Mouse (Mus musculus) hindbrain, embryonic 14.5 days (tissue): ENCODE measurements around the gene Pola2. TPM values are rescaled to one million over a fixed set of nuclear protein-coding genes. Genes with fewer than 3 reads are reported as not detected.

ENCODE experiments used
- ATAC-seq: fragments of 200-750 bp; cut with Nextera tagmentation; 2 replicates; pipeline ENCODE4 v1.8.0; 2017; ENCODE audit warnings: moderate number of reproducible peaks, mild to moderate bottlenecking, moderate TSS enrichment, moderate library complexity; ENCODE audit not compliant: low FRiP score
- DNase-seq: peaks from one replicate; pipeline ENCODE4 v3.0.0-alpha.2; 2015; ENCODE audit warnings: low spot score
- H3K27ac ChIP-seq: fragments of 300-500 bp; sonication (generic); 2 replicates; pipeline ENCODE4 v1.5.1; 2014; ENCODE audit warnings: mild to moderate bottlenecking, moderate library complexity
- H3K27me3 ChIP-seq: fragments of 300-500 bp; sonication (generic); 2 replicates; pipeline ENCODE4 v1.6.1; 2014; ENCODE audit warnings: mild to moderate bottlenecking, low read length, mixed read lengths; ENCODE audit not compliant: control insufficient read depth, insufficient read depth
- H3K36me3 ChIP-seq: fragments of 300-500 bp; sonication (generic); replicated peaks from 2 replicates; pipeline ENCODE4 v1.6.1; 2014; ENCODE audit not compliant: control insufficient read depth, insufficient read depth
- H3K4me1 ChIP-seq: fragments of 300-500 bp; sonication (generic); replicated peaks from 2 replicates; pipeline ENCODE4 v1.6.1; 2014; ENCODE audit warnings: antibody characterized with exemption, low read length, mixed read lengths; ENCODE audit not compliant: control insufficient read depth, insufficient read depth
- H3K4me2 ChIP-seq: fragments of 300-500 bp; sonication (generic); replicated peaks from 2 replicates; pipeline ENCODE4 v1.6.1; 2014; ENCODE audit warnings: mild to moderate bottlenecking, moderate library complexity
- H3K4me3 ChIP-seq: fragments of 300-500 bp; sonication (generic); replicated peaks from 2 replicates; pipeline ENCODE4 v1.5.1; 2014; ENCODE audit warnings: mild to moderate bottlenecking, low read length
- H3K9ac ChIP-seq: fragments of 300-500 bp; sonication (generic); 2 replicates; pipeline ENCODE4 v1.6.1; 2014
- H3K9me3 ChIP-seq: fragments of 300-500 bp; sonication (generic); 2 replicates; pipeline ENCODE4 v1.6.1; 2016; ENCODE audit warnings: low read length; ENCODE audit not compliant: control insufficient read depth
- WGBS: fragments of 180-500 bp; shearing (Covaris S2); extraction: QIAGEN DNeasy Blood & Tissue Kit; methylation state at CpG from one replicate; pipeline ENCODE4 v1.1.7; 2014; 5-methylcytosine and 5-hydroxymethylcytosine counted together
- polyA plus RNA-seq: library from polyadenylated mRNA; unstranded; fragments of >200 nt; fragmentation: Nextera tagmentation; extraction: Ambion mirVana; gene quantifications from 2 replicates; pipeline ENCODE4 v1.2.1, GENCODE M21; 2014

Gene Pola2
- polyA plus RNA-seq, 1 experiment from 2014 or later, result 22.2 TPM

DNA sequence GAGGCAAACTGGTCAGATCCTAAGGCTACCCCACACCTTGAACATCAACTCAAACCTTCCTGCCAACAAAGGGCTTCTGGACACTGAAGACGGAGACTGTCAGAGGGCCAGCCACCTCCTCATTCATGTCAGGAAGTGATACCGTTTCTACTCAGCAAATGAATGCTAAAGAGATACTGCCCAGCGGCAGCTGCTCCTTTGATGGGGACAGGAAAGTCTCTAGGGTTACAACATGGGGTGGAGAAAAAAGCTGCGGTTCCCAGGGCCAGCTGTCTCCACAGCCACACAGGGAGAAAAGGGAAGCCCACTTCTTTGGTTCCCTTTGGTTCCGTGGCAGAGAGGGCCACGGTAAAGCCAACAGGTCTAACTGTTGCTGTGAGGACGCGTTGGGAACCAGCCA is 19.9 kb downstream of the Pola2 start:
- WGBS, result 73% methylated on average over 8 of the region's 8 CpGs
- ATAC-seq (no peak), DNase-seq (no peak)
- Histone ChIP-seq H3K9me3 (no peaks in the 10 kb centered on the region), H3K36me3 (peaks cover 3% of the 10 kb centered on the region; the same call in 1 of the 2 replicates), H3K27me3 (no peaks in the 10 kb centered on the region), H3K4me3 (no peak overlapping the region), H3K4me2 (no peak overlapping the region), H3K4me1 (no peaks in the 10 kb centered on the region), H3K9ac (no peak overlapping the region), H3K27ac (no peak overlapping the region)

DNA sequence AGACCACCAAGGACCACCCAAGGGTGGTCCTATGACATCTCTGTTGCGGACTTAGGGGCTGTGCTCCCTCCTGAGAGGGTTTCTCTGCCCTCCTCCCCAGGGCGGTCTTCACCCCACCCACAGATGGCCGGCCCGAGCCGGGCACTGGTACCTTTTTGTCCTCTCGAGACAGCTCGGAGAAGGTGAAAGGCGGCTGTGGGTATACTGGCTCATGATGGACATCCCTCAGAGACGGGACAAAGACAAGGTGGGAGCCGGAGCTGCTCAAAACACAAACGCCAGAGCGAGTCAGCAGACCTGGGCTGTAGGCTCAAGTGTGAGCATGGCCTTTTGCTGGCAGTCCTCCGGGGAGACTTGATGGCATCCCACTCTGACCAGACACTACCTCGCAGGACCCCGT is 20.6 kb downstream of the Pola2 start:
- WGBS, result 93% methylated on average over 15 of the region's 15 CpGs
- Histone ChIP-seq H3K4me3 (no peak overlapping the region), H3K4me1 (no peaks in the 10 kb centered on the region), H3K9me3 (no peaks in the 10 kb centered on the region), H3K4me2 (no peak overlapping the region), H3K27me3 (no peaks in the 10 kb centered on the region), H3K36me3 (no peaks in the 10 kb centered on the region; the same call in 1 of the 2 replicates), H3K27ac (no peak overlapping the region), H3K9ac (no peak overlapping the region)
- DNase-seq (no peak), ATAC-seq (no peak)

DNA sequence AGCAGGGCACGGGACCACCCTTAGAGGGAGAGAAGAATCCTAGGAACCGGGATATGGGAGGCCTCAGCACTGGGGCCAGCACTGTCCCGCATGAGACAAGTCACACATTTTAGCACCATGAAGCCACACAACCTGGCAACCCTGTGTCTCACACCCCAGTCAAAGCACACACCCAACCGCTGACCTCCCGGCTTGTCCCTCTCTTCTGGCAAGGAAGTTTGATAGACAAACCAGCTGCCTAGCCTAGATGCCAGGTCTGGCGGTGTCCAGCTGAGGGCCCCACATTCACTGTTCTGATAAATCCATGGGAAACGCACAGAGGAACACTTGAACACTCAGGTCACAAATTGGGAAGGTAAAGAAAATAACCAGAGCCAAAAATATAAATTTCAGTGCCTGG is 21.4 kb downstream of the Pola2 start:
- H3K9me3 ChIP-seq, result no peaks in the 10 kb centered on the region
- no peaks in the 10 kb centered on the region for H3K36me3 ChIP-seq
- H3K27me3 ChIP-seq, result no peaks in the 10 kb centered on the region
- no peak overlapping the region for H3K4me3 ChIP-seq
- no peak for ATAC-seq
- no peak for DNase-seq
- H3K27ac ChIP-seq, result no peak overlapping the region
- H3K4me1 ChIP-seq, result peaks cover 7% of the 10 kb centered on the region; the same call in 1 of the 2 replicates
- WGBS, result 92% methylated on average over 7 of the region's 7 CpGs
- H3K4me2 ChIP-seq, result no peak overlapping the region
- no peak overlapping the region for H3K9ac ChIP-seq

DNA sequence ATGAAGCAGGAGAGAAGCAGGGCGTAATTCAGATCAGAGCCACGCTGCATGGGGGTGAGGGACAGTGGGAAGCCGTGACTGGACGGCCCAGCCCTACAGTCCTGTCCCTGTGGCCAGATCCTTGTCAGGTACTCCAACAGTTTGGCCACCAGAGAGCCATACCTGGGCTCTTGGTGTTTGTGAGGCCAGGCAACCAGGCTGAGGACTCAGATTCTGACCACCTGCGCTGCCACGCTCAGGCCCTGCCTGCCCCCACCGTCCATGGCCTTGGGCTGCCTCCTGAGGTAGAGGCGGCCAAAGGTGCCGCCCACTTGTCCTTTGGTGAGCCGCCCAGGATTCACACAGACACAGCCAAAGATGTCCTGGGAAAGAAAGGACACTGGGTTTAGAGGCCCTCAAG is 23.3 kb downstream of the Pola2 start:
- WGBS, result 94% methylated on average over 10 of the region's 10 CpGs
- no peaks in the 10 kb centered on the region for H3K27me3 ChIP-seq
- no peak for DNase-seq
- H3K9me3 ChIP-seq, result no peaks in the 10 kb centered on the region
- no peak for ATAC-seq
- no peak overlapping the region for H3K9ac ChIP-seq
- no peak overlapping the region for H3K4me2 ChIP-seq
- no peak overlapping the region for H3K27ac ChIP-seq
- H3K4me1 ChIP-seq, result peaks cover 9% of the 10 kb centered on the region; the same call in 1 of the 2 replicates
- no peaks in the 10 kb centered on the region for H3K36me3 ChIP-seq
- no peak overlapping the region for H3K4me3 ChIP-seq

DNA sequence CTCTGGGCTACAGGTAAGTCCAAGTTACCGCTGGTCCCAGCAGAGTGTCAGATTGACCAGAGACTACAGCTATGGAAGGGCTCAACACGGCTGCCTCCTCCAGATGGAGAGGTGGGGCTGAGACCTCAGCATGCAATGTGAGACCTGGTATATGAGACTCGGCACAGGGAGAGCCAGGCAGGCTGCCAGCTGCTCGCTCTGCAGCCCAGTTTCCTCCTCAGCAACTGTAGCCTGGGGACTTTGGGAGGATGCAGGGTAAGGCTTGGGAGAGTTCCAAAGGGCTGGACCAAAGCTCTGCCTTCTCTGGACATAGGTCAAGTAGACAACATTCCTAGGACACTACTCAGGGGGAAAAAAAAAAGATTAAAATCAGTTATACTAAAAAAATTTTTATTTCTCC is 23.8 kb downstream of the Pola2 start:
- WGBS, result 42% methylated on average over 4 of the region's 4 CpGs
- no peak overlapping the region for H3K9ac ChIP-seq
- peak; percentile 56 for DNase-seq
- H3K9me3 ChIP-seq, result no peaks in the 10 kb centered on the region
- no peaks in the 10 kb centered on the region for H3K27me3 ChIP-seq
- no peak overlapping the region for H3K4me2 ChIP-seq
- H3K4me3 ChIP-seq, result no peak overlapping the region
- peak overlapping the region; percentile 38; the same call in 1 of the 2 replicates for H3K27ac ChIP-seq
- peaks cover 9% of the 10 kb centered on the region; the same call in 1 of the 2 replicates for H3K4me1 ChIP-seq
- ATAC-seq, result no peak
- no peaks in the 10 kb centered on the region for H3K36me3 ChIP-seq

DNA sequence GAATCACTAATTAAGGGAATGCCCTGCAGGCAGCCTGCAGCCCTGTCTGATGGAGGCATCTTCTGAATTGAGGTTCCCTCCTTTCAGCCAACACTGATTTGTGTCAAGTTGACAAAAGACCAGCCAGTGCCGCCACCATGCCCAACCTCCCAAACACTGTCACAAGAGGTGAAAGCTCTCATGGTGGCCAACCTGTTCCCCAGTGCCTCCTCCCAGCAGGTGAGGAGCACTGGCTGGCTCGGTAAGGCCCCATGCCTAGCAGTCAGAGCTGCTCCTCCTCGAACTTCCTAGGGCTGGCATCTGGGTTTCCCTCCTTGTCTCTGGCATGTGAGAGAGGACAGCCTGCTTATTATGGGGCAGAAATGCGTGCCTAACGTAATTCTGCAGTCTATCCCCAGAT is 24.3 kb downstream of the Pola2 start:
- Histone ChIP-seq H3K4me3 (no peak overlapping the region), H3K36me3 (no peaks in the 10 kb centered on the region), H3K27me3 (no peaks in the 10 kb centered on the region), H3K27ac (peak overlapping the region; percentile 38; the same call in 1 of the 2 replicates), H3K9me3 (no peaks in the 10 kb centered on the region), H3K9ac (no peak overlapping the region), H3K4me2 (no peak overlapping the region), H3K4me1 (peaks cover 9% of the 10 kb centered on the region; the same call in 1 of the 2 replicates)
- no peak for ATAC-seq
- DNase-seq, result no peak
- WGBS, result 69% methylated on average over 5 of the region's 5 CpGs

DNA sequence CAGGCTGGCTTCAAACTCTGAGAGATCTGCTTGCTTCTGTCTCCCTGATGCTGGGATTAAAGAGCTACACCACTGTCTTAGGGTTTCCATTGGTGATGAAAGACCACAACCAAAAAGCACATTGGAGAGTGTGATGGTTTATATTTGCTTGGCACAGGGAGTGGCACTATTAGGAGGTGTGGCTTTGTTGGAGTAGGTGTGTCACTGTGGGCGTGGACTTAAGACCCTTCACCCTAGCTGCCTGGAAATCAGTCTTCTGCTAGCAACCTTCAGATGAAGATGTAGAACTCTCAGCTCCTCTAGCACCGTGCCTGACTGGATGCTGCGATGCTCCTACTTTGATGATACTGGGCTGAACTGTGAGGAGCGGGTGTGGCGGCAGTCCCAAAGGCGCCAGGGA is 25.5 kb downstream of the Pola2 start:
- Histone ChIP-seq H3K4me1 (peaks cover 9% of the 10 kb centered on the region; the same call in 1 of the 2 replicates), H3K4me3 (no peak overlapping the region), H3K4me2 (no peak overlapping the region), H3K9me3 (no peaks in the 10 kb centered on the region), H3K9ac (no peak overlapping the region), H3K27ac (no peak overlapping the region), H3K36me3 (no peaks in the 10 kb centered on the region), H3K27me3 (no peaks in the 10 kb centered on the region)
- no peak for DNase-seq
- WGBS, result 92% methylated on average over 6 of the region's 6 CpGs
- ATAC-seq, result no peak

DNA sequence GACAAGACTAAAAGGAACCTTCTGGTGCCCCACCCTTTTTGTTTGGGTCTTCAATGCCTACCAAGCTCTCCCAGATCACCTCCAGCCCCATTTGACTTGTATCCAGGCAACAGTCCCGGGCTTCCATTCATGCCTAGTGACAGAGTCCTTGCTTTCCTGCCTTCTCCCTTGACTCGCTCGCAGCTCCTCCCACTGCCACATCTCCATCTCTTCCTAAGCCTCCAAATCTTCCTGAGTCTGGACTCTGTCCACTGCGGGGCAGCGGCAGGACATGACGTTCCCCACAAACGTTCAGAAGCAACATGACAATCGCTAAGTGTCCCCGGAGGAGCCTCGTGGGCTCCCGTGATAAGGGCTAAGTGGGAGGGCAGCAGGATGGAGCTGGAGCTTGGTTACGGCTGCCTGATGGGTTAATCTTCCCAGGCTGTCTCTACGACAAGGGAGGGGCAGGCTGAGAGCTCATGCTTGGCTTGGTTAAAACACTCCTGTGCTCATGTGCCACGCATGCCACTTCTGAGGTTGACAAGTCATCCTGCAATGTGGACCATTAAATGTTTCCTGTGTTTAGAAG is 26.1 kb downstream of the Pola2 start:
- Histone ChIP-seq H3K4me1 (peaks cover 9% of the 10 kb centered on the region; the same call in 1 of the 2 replicates), H3K4me2 (peak overlapping the region; percentile 30), H3K4me3 (no peak overlapping the region), H3K36me3 (no peaks in the 10 kb centered on the region), H3K27me3 (no peaks in the 10 kb centered on the region), H3K9ac (no peak overlapping the region), H3K27ac (peak overlapping the region; percentile 71), H3K9me3 (no peaks in the 10 kb centered on the region)
- no peak for DNase-seq
- ATAC-seq, result peak; percentile 43; the same call in 1 of the 2 replicates
- WGBS, result 15% methylated on average over 14 of the region's 14 CpGs

DNA sequence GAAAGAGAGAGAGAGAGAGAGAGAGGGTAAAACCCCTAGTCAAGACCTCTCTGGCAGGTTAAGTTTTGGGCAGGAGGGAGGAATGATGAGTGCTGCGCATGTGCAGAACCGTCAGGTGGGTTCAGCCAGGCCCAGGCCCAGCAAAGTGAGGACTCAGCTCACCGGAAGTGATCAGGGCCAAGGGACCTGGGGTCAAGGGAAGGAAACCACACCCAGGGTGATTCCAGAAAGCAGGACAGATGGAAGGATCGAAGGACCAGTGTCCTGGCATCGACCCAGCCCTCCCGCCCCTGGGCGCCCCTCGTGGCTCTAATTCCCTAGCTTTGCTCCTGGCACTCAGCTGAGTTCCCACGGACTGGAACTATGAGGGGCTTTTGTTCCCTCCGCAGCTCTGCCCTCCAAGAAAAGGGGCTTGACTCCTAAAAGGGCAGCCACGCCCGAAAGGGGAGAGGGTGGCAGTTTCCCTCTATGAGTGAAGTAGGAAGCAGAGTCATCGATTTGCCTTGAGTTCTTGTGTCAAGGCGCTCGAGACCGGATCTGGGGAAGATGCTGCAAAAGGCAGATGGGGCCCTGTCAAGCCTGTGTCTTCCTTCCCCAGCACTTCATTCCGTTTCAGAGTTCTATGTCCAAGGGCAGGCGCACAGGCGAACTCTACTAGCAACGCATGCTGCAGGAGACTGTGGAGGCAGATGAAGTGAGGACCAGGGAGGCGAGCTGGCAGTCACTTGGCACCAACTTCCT is 26.7 kb downstream of the Pola2 start:
- DNase-seq (no peak), ATAC-seq (no peak)
- H3K4me1 ChIP-seq, result peaks cover 9% of the 10 kb centered on the region; the same call in 1 of the 2 replicates
- peak overlapping the region; percentile 71 for H3K27ac ChIP-seq
- no peaks in the 10 kb centered on the region for H3K36me3 ChIP-seq
- H3K9ac ChIP-seq, result 0 out of 2 replicates have a peak overlapping the region, but pooled peaks have one; percentile 3
- H3K4me3 ChIP-seq, result no peak overlapping the region
- 54% methylated on average over 21 of the region's 21 CpGs for WGBS
- no peaks in the 10 kb centered on the region for H3K9me3 ChIP-seq
- H3K4me2 ChIP-seq, result peak overlapping the region; percentile 30; the same call in 1 of the 2 replicates
- no peaks in the 10 kb centered on the region for H3K27me3 ChIP-seq
